In the genomic region with DNA sequence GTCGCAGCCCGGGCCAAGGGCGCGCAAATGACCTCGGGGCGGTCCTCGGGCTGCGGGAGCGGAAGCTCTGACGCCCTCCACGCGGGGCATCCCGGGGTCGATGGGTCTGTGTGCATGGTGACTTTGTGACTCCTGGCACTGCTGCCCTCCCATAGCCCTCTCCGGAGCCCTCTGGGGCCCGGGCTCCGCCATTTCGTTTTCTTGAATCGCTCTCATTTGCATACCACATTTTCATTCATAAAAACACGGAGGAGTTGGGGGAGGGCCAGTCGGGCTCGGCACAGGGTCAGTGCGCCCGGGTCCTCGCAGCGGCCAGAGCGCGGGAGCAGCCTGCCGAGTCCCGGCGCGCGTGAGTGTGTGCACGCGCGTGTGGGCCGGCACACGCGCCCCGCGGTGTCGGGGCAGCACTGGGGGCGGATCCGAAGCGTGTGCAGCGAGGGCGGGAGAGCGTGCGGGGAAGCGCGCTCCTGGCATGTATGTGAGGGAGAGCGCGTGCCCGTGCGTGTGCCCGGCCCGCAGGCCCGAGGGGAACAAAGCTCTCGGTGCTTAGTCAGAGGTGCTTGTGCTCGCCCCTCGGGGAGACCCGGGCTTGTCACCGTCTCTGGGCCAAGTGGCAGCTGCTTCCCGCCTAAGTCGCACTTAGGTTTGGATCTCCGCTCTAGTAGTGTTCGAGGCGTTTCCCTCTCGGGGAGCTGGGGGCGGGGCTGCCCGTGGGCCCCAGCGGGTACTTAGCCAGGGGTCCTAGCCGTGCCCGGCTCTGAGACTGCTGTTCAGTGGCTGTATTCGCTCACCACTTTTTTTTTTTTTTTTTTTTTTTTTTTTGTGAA, we compare ENCODE assay signal across 8 mouse cellular contexts. TPM values are rescaled to one million over a fixed set of nuclear protein-coding genes. Genes with fewer than 3 reads are reported as not detected.
DNase-seq lines count a peak whose midpoint lies in the region; ATAC-seq and TF ChIP-seq lines count a peak whose summit lies in the region.

No protein-coding gene starts in this region.

- under 1% methylated on average over 74 of the region's 75 CpGs for WGBS in forebrain, embryonic 11.5 days
- WGBS in heart, embryonic 16.5 days: under 1% methylated on average over 75 of the region's 75 CpGs
- under 1% methylated on average over 75 of the region's 75 CpGs for WGBS in neural tube, embryonic 14.5 days

- H3K27me3 ChIP-seq in E14TG2a.4 (ENCODE audit: insufficient read depth, low read length): no peaks in the 10 kb centered on the region
- H3K27me3 ChIP-seq in forebrain, embryonic 11.5 days (ENCODE audit: control insufficient read depth, insufficient read depth, low read length): no peaks in the 10 kb centered on the region
- H3K27me3 ChIP-seq in heart, embryonic 16.5 days (ENCODE audit: control insufficient read depth, insufficient read depth, low read length): no peaks in the 10 kb centered on the region
- H3K27me3 ChIP-seq in neural tube, embryonic 14.5 days (ENCODE audit: control insufficient read depth, insufficient read depth, low read length): no peaks in the 10 kb centered on the region
- no peaks in the 10 kb centered on the region for H3K27me3 ChIP-seq in testis, adult 2 months (ENCODE audit: control insufficient read depth, insufficient read depth, low read length)

- peak overlapping the region; percentile 91 for H3K9ac ChIP-seq in forebrain, embryonic 11.5 days (ENCODE audit: low read length)
- peak overlapping the region; percentile 89 for H3K9ac ChIP-seq in heart, embryonic 16.5 days (ENCODE audit: low read length)
- H3K9ac ChIP-seq in neural tube, embryonic 14.5 days (replicated peaks; ENCODE audit: low read depth, low read length): peak overlapping the region; percentile 95

- H3K27ac ChIP-seq in forebrain, embryonic 11.5 days (ENCODE audit: low read depth, low read length): peak overlapping the region; percentile 90
- H3K27ac ChIP-seq in heart, embryonic 16.5 days (ENCODE audit: low read length): peak overlapping the region; percentile 96
- H3K27ac ChIP-seq in neural tube, embryonic 14.5 days (ENCODE audit: low read depth, low read length): peak overlapping the region; percentile 95
- peak overlapping the region; percentile 46 for H3K27ac ChIP-seq in testis, adult 2 months (ENCODE audit: control insufficient read depth, insufficient read depth, low read depth, low read length)

- TF ChIP-seq CTCF in E14TG2a.4 (conservative IDR thresholded peaks at IDR 0.05; ENCODE audit: low read length): no peak
- no peak for TF ChIP-seq CTCF in testis, adult 2 months (IDR thresholded peaks at IDR 0.05; ENCODE audit: control insufficient read depth, insufficient read depth, insufficient replicate concordance, low read depth, low read length)

- DNase-seq in c-Kit-positive CD71-negative TER-119-negative erythroid progenitor cells, embryonic 14.5 days (ENCODE audit: low read depth): peak; percentile 60
- DNase-seq in forebrain, embryonic 11.5 days (ENCODE audit: low spot score): peak; percentile 90
- peak; percentile 82 to 85 for DNase-seq in kidney, postnatal 36 days
- DNase-seq in lung, adult 18-20 months: peak; percentile 59 to 66

- ATAC-seq in forebrain, embryonic 11.5 days (replicated peaks; ENCODE audit: low FRiP score): peak; percentile 69
- ATAC-seq in heart, embryonic 16.5 days (replicated peaks; ENCODE audit: extremely low read depth, insufficient read depth, low FRiP score): peak; percentile 39
- ATAC-seq in neural tube, embryonic 14.5 days (ENCODE audit: low read depth): peak; percentile 75

- no peak for TF ChIP-seq POLR2A in testis, adult 2 months (IDR thresholded peaks at IDR 0.05; ENCODE audit: control insufficient read depth, low read depth, low read length)

- H3K9me3 ChIP-seq in E14TG2a.4 (ENCODE audit: low read length): no peaks in the 10 kb centered on the region
- H3K9me3 ChIP-seq in forebrain, embryonic 11.5 days (ENCODE audit: control insufficient read depth, low read length): no peaks in the 10 kb centered on the region
- H3K9me3 ChIP-seq in heart, embryonic 16.5 days (replicated peaks; ENCODE audit: control insufficient read depth, low read length): no peaks in the 10 kb centered on the region
- H3K9me3 ChIP-seq in neural tube, embryonic 14.5 days (ENCODE audit: control insufficient read depth, low read length): no peaks in the 10 kb centered on the region

- peaks cover 76% of the 10 kb centered on the region for H3K4me1 ChIP-seq in E14TG2a.4 (replicated peaks; ENCODE audit: low read depth, low read length)
- H3K4me1 ChIP-seq in forebrain, embryonic 11.5 days (replicated peaks; ENCODE audit: control insufficient read depth, insufficient read depth, low read length): peaks cover 10% of the 10 kb centered on the region; the same call in 1 of the 2 replicates
- H3K4me1 ChIP-seq in heart, embryonic 16.5 days (ENCODE audit: control insufficient read depth, insufficient read depth, low read length): peaks cover 18% of the 10 kb centered on the region
- peaks cover 18% of the 10 kb centered on the region for H3K4me1 ChIP-seq in neural tube, embryonic 14.5 days (ENCODE audit: control insufficient read depth, insufficient read depth, low read length)
- peaks cover 14% of the 10 kb centered on the region for H3K4me1 ChIP-seq in testis, adult 2 months (ENCODE audit: control insufficient read depth, insufficient read depth, low read length)

- peaks cover 38% of the 10 kb centered on the region for H3K36me3 ChIP-seq in E14TG2a.4 (ENCODE audit: insufficient read depth, low read length)
- no peaks in the 10 kb centered on the region for H3K36me3 ChIP-seq in forebrain, embryonic 11.5 days (ENCODE audit: control insufficient read depth, insufficient read depth, low read length)
- no peaks in the 10 kb centered on the region for H3K36me3 ChIP-seq in heart, embryonic 16.5 days (ENCODE audit: control insufficient read depth, insufficient read depth)
- no peaks in the 10 kb centered on the region for H3K36me3 ChIP-seq in neural tube, embryonic 14.5 days (ENCODE audit: control insufficient read depth, insufficient read depth, low read length)
- H3K36me3 ChIP-seq in testis, adult 2 months (ENCODE audit: control insufficient read depth, insufficient read depth, low read length): no peaks in the 10 kb centered on the region

- peak overlapping the region; percentile 67 for H3K4me2 ChIP-seq in forebrain, embryonic 11.5 days (ENCODE audit: low read depth, low read length, severe bottlenecking)
- H3K4me2 ChIP-seq in heart, embryonic 16.5 days (ENCODE audit: low read depth, low read length): peak overlapping the region; percentile 90
- H3K4me2 ChIP-seq in neural tube, embryonic 14.5 days (ENCODE audit: low read depth, low read length): peak overlapping the region; percentile 68

- peak overlapping the region; percentile 100 for H3K4me3 ChIP-seq in E14TG2a.4 (replicated peaks; ENCODE audit: low read length)
- H3K4me3 ChIP-seq in forebrain, embryonic 11.5 days (ENCODE audit: low read depth, low read length): peak overlapping the region; percentile 66
- peak overlapping the region; percentile 88 for H3K4me3 ChIP-seq in heart, embryonic 16.5 days (ENCODE audit: low read length)
- H3K4me3 ChIP-seq in neural tube, embryonic 14.5 days (ENCODE audit: low read depth, low read length): peak overlapping the region; percentile 90
- peak overlapping the region; percentile 81 for H3K4me3 ChIP-seq in testis, adult 2 months (ENCODE audit: control insufficient read depth, low read depth, low read length)

RNA-seq across cellular contexts. Expression of gene Spred2, which starts 1.2 kb away (rescaled TPM):
- polyA plus RNA-seq in forebrain, embryonic 11.5 days (2014; fragmentation: Nextera tagmentation; extraction: Ambion mirVana): 7.3 and 7.7 TPM in 2 replicates
- 4.1 and 4.5 TPM in 2 replicates for polyA plus RNA-seq in heart, embryonic 16.5 days (2015; fragmentation: Nextera tagmentation; extraction: Ambion mirVana)
- 6.8 and 7.1 TPM in 2 replicates for polyA plus RNA-seq in neural tube, embryonic 14.5 days (2014; fragmentation: Nextera tagmentation; extraction: Ambion mirVana)
- polyA plus RNA-seq in testis, adult 2 months (2012; rRNA removed): 2.6 and 3.4 TPM in 2 replicates

Comparison
In these comparisons a context has a peak if more than half of its experiments do, and no peak if none do; other contexts are left out.
1. Peak in every context shown above with its lines: DNase-seq, ATAC-seq, H3K4me3 ChIP-seq and H3K27ac ChIP-seq.
2. H3K27ac ChIP-seq: peak in every context shown above with its lines; median percentile 96 in heart, embryonic 16.5 days; 95 in neural tube, embryonic 14.5 days; 90 in forebrain, embryonic 11.5 days; 46 in testis, adult 2 months.